22 mouse cellular contexts compared by ENCODE assay signal in genomic region chr14:55457693-55458092, GRCm38 (mm10). TPM values are rescaled to one million over a fixed set of nuclear protein-coding genes. Genes with fewer than 3 reads are reported as not detected.
"Had no signal": no experiment of that assay in that cellular context is flagged by ENCODE, and none has a peak within 500 bp of the region (broad histone marks: within the 10 kb centered on the region; RNA-seq: fewer than 3 reads in every experiment).

No protein-coding gene starts in this region.

- H3K27ac ChIP-seq: limb, embryonic 10.5 days; limb, embryonic 12.5 days; limb, embryonic 13.5 days; limb, embryonic 15.5 days; liver, embryonic 12.5 days; liver, embryonic 13.5 days; liver, embryonic 14.5 days; liver, embryonic 15.5 days; lung, embryonic 15.5 days; macrophage; midbrain, embryonic 10.5 days; midbrain, embryonic 12.5 days; midbrain, embryonic 13.5 days; midbrain, embryonic 15.5 days; neural tube, embryonic 12.5 days had no signal

- H3K27me3 ChIP-seq: limb, embryonic 12.5 days; limb, embryonic 15.5 days; liver, embryonic 15.5 days; lung, embryonic 15.5 days; midbrain, embryonic 12.5 days; midbrain, embryonic 13.5 days; midbrain, embryonic 15.5 days; neural tube, embryonic 12.5 days had no signal

- H3K4me3 ChIP-seq: limb, embryonic 10.5 days; limb, embryonic 12.5 days; limb, embryonic 13.5 days; limb, embryonic 15.5 days; liver, embryonic 12.5 days; liver, embryonic 13.5 days; liver, embryonic 15.5 days; lung, embryonic 15.5 days; megakaryocyte, embryonic 14.5 days; midbrain, embryonic 10.5 days; midbrain, embryonic 12.5 days; midbrain, embryonic 13.5 days; midbrain, embryonic 15.5 days; myocyte; neural tube, embryonic 12.5 days had no signal

- H3K4me1 ChIP-seq: limb, embryonic 10.5 days; limb, embryonic 12.5 days; limb, embryonic 13.5 days; limb, embryonic 15.5 days; liver, embryonic 12.5 days; liver, embryonic 13.5 days; liver, embryonic 15.5 days; lung, embryonic 15.5 days; megakaryocyte, embryonic 14.5 days; midbrain, embryonic 10.5 days; midbrain, embryonic 12.5 days; midbrain, embryonic 13.5 days; midbrain, embryonic 15.5 days; neural tube, embryonic 12.5 days had no signal

- H3K36me3 ChIP-seq: limb, embryonic 10.5 days; limb, embryonic 12.5 days; limb, embryonic 13.5 days; limb, embryonic 15.5 days; liver, embryonic 12.5 days; liver, embryonic 13.5 days; liver, embryonic 15.5 days; lung, embryonic 15.5 days; midbrain, embryonic 10.5 days; midbrain, embryonic 12.5 days; midbrain, embryonic 13.5 days; midbrain, embryonic 15.5 days; neural tube, embryonic 12.5 days had no signal

RNA-seq across cellular contexts. Expression of gene Cpne6, which starts 52.6 kb away (rescaled TPM):
- polyA plus RNA-seq: limb, embryonic 11.5 days; liver, adult 2 months; liver, embryonic 12.5 days; liver, embryonic 15.5 days; liver, embryonic 16.5 days; liver, postnatal 0 days; lung, postnatal 0 days; macrophage; myocyte had no signal
